In the genomic region with DNA sequence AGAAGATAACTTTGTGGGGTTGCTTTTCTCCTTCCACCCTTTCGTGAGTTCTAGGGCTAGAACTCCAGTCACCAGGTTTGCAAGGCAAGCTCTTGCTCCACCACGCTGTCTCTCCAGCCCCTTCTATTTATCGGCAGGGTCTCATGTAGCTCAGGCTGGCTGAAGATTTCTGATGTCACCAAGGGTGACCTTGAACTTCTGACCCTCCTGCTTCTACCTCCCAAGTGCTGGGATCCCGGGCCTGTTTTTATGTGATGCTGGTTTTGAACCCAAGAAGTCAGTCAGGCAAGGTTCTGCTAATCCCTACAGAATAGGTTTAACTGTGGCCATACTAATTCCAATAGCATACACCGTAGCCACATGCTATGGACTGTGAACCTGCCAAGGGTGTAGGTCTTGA, we compare ENCODE assay signal across 26 mouse cellular contexts.
"Had no signal": no experiment of that assay in that cellular context is flagged by ENCODE, and none has a peak within 500 bp of the region (broad histone marks: within the 10 kb centered on the region; RNA-seq: fewer than 3 reads in every experiment).

No protein-coding gene starts in this region.

- H3K27ac ChIP-seq: embryonic facial prominence, embryonic 10.5 days; embryonic facial prominence, embryonic 12.5 days; embryonic facial prominence, embryonic 13.5 days; embryonic facial prominence, embryonic 15.5 days; forebrain, embryonic 10.5 days; forebrain, embryonic 12.5 days; forebrain, embryonic 13.5 days; forebrain, embryonic 15.5 days; gastrocnemius, adult 2 months; heart, adult 2 months; heart, embryonic 10.5 days had no signal

- H3K9me3 ChIP-seq: embryonic facial prominence, embryonic 10.5 days; embryonic facial prominence, embryonic 12.5 days; embryonic facial prominence, embryonic 13.5 days; embryonic facial prominence, embryonic 15.5 days; forebrain, embryonic 10.5 days; forebrain, embryonic 12.5 days; forebrain, embryonic 13.5 days; forebrain, embryonic 15.5 days; heart, embryonic 10.5 days had no signal

- DNase-seq: cerebellum, adult 9-11 months; cerebellum, postnatal 10 days; cerebellum, postnatal 14 days; cerebellum, postnatal 25 days; cerebellum, postnatal 36 days; embryo, embryonic 11 days; forebrain, postnatal 0 days; gastrocnemius, adult 2 months; gastrocnemius, postnatal 10 days; gastrocnemius, postnatal 14 days; gastrocnemius, postnatal 25 days; gastrocnemius, postnatal 36 days; heart, adult 18-20 months; heart, adult 2 months had no signal

- H3K27me3 ChIP-seq: embryonic facial prominence, embryonic 12.5 days; embryonic facial prominence, embryonic 13.5 days; embryonic facial prominence, embryonic 15.5 days; forebrain, embryonic 13.5 days; forebrain, embryonic 15.5 days had no signal

- H3K4me3 ChIP-seq: embryonic facial prominence, embryonic 10.5 days; embryonic facial prominence, embryonic 12.5 days; embryonic facial prominence, embryonic 13.5 days; embryonic facial prominence, embryonic 15.5 days; erythroblast, embryonic 14.5 days; forebrain, embryonic 10.5 days; forebrain, embryonic 12.5 days; forebrain, embryonic 13.5 days; forebrain, embryonic 15.5 days; gastrocnemius, adult 2 months; heart, adult 2 months; heart, embryonic 10.5 days had no signal

- H3K9ac ChIP-seq: embryonic facial prominence, embryonic 12.5 days; embryonic facial prominence, embryonic 13.5 days; embryonic facial prominence, embryonic 15.5 days; forebrain, embryonic 12.5 days; forebrain, embryonic 13.5 days; forebrain, embryonic 15.5 days; forebrain, postnatal 0 days had no signal

- ATAC-seq: forebrain, embryonic 13.5 days; forebrain, embryonic 14.5 days; forebrain, embryonic 15.5 days; forebrain, embryonic 16.5 days; forebrain, postnatal 0 days had no signal

- H3K4me2 ChIP-seq: embryonic facial prominence, embryonic 12.5 days; embryonic facial prominence, embryonic 13.5 days; embryonic facial prominence, embryonic 15.5 days; forebrain, embryonic 12.5 days; forebrain, embryonic 13.5 days; forebrain, embryonic 15.5 days had no signal

- H3K36me3 ChIP-seq: embryonic facial prominence, embryonic 10.5 days; embryonic facial prominence, embryonic 12.5 days; embryonic facial prominence, embryonic 13.5 days; embryonic facial prominence, embryonic 15.5 days; forebrain, embryonic 10.5 days; forebrain, embryonic 12.5 days; forebrain, embryonic 15.5 days; heart, embryonic 10.5 days had no signal
